Mouse (Mus musculus) lung, postnatal 14 days (tissue): ENCODE data around the gene Rimbp2.

ENCODE experiments used
- DNase-seq: peaks from one replicate; pipeline ENCODE4 v3.0.0; 2021

Gene Rimbp2

GRCm38 (mm10) chr5:128925073-128925472 lies 28.2 kb downstream of the Rimbp2 start:
- DNase-seq = no peak

GRCm38 (mm10) chr5:128920112-128920511 lies 33.2 kb downstream of the Rimbp2 start:
- no peak for DNase-seq

GRCm38 (mm10) chr5:128917116-128917959 lies 35.9 kb downstream of the Rimbp2 start:
- peak; percentile 65 for DNase-seq

GRCm38 (mm10) chr5:128913820-128914219 lies 39.5 kb downstream of the Rimbp2 start:
- no peak for DNase-seq

DNA sequence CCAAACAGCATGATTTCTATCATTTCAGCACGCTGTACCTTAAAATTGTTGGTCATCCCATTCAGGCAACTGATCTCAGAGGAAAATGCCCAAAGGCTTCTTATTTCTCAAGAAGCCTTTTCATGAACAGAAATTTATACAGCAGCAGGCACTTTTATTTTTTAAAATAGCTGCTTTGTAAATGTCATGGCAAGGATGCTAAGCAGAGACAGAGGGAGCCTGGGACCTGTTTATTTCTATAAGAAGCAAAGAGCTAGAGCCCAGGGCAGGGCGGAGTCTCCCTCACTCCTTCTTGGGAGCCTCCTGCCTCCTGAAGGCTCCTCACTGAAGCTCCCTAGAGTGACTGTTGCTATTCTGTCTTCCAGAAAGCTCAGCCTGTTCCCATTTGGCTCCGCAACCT lies 40.9 kb downstream of the Rimbp2 start:
- no peak for DNase-seq

- DNase-seq = no peak
Observed at GRCm38 (mm10) chr5:128911593-128911992, 41.7 kb downstream of the Rimbp2 start.

GRCm38 (mm10) chr5:128904113-128904512 lies 49.2 kb downstream of the Rimbp2 start:
- DNase-seq = no peak

DNA sequence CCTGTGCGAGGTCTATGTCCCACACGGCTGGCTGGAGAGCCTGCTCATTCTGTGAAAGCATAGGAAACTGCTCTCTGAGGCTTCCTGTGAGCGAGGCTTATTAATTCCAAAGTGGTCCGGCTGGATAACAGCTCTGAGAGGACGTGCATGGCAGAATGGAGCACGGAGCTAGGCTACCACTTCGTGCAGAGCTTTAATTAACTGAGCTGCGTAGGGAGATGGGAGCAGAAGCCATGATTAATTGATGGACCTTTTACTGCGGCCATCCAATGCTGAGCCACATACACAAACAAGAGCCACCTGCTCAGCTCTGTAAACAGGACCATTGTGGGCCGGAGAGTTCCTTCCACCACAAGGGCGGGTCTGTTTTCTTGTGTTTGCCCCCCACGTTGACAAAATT lies 50.2 kb downstream of the Rimbp2 start:
- no peak for DNase-seq

DNA sequence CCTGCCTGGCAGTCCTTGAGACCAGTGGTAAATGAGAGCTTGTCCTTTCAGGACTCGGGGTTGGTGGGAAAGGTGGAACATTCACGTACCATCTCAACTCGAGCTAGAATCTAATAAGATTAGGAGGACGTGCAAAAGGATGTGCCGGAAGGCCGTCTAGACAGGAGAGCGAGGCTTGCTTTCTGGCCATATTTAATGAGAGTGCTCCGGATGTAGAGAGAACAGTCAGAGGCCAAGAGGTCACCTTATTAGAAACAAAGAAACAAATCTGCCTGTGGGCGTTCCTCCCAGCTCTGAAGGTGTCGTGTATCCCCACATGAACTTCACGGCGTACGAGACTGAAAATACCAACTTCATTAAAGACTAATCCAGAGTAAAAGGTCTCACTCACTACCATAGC lies 53.3 kb downstream of the Rimbp2 start:
- no peak for DNase-seq

GRCm38 (mm10) chr5:128894921-128895320 lies 58.4 kb downstream of the Rimbp2 start:
- DNase-seq = no peak

GRCm38 (mm10) chr5:128887546-128887945 lies 65.7 kb downstream of the Rimbp2 start:
- DNase-seq = no peak

- DNase-seq = no peak
Observed at GRCm38 (mm10) chr5:128884320-128884719, 69.0 kb downstream of the Rimbp2 start.

DNA sequence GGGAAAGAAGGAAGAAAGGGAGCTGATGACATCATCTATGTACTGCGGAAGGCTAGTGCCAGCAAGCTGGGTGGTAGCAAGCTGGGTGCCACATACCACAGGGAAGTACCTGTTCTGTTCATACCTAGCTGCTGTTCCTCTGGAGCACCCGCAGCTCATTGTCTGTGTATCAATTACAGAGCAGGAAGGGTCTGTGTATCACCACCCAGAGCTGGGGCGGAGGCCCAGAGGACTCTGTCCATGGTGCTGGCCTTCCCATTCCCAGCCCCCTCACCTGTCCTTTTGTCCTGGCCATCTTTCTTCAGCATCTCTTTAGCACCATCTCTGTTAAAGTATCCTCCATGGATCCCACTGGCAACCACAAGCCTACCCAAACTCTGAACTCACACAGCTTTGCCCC lies 74.2 kb downstream of the Rimbp2 start:
- DNase-seq = no peak

GRCm38 (mm10) chr5:128877425-128878035 lies 75.8 kb downstream of the Rimbp2 start:
- DNase-seq = no peak

DNA sequence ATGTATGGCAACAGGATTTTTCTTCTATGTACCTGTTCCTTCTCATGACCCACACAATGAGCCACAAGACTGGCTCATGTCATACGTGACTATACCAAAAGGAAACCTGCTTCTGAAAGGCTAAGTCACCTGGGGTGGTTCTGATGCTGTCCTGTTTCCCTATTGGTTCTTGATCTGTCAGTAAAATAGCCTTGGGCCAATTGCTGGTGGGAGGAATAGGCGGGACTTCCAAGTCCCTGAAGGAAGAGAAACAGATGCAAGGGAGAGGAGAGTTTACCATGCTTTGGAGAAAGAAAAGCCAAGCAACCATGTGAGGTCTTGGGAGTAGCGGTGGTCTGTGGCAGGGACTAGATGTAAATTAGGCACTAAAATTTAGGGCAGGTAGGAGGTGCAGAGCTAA lies 81.6 kb downstream of the Rimbp2 start:
- no peak for DNase-seq

- DNase-seq = no peak
Observed at GRCm38 (mm10) chr5:128866811-128867210, 86.5 kb downstream of the Rimbp2 start.

- no peak for DNase-seq
Observed at GRCm38 (mm10) chr5:128866291-128866690, 87.0 kb downstream of the Rimbp2 start.

GRCm38 (mm10) chr5:128863497-128863896 lies 89.8 kb downstream of the Rimbp2 start:
- no peak for DNase-seq

DNA sequence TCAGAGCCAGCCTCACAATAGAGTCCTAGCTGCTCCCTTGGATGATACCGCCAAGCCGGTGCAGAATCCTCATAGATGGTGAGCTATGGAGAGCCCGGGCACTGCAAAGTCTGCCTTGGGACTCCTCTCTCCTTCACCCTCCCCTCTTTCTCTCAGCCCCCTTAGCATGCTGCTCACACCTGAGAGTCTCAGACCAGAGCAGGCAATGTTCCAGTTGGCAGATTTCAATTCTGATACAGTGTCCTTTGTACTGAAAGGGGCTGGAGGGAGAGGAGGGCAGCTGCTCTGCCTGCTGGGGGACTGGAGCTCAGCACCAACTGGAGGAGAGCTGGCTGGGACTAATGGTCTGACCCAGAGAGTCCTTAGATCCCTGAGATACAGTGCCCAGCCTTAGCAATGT lies 92.4 kb downstream of the Rimbp2 start:
- no peak for DNase-seq

DNA sequence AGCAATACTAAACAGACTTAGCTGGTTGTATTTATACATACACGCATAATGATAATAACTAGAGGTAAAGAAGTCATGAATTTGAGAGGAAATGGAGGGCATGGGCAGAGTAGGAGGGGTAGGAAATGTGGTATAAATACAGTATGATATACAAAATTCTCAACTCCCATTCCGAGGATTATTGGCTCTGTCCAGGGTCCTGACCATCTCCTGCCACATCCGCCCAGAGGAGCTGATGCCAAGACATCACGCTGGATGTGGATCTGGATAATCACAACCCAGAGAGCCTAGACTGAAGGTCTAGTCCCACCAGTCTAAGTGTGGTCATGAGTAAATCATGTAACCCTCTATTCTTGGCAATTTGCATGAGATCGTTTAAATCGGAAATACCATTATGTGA lies 100.5 kb downstream of the Rimbp2 start:
- DNase-seq = no peak

DNA sequence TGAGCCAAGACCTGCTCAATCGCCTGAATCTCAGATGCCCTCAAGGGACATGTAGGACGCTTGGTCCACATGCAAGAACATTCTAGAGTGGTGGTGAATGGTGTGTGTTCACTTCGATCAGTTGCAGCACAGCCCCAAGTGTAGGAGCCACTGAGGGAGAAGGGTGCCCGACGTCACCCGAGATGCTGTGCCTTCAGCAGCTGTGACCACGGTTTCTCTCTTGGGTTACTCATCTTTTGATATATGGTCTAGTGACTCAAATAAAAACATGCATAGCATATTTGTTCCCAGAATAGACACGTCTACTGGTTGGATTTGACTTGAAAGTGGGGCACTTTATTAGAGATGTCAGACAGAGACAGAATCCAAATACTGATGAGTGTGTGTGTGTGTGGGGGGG lies 105.5 kb downstream of the Rimbp2 start:
- DNase-seq = no peak

DNA sequence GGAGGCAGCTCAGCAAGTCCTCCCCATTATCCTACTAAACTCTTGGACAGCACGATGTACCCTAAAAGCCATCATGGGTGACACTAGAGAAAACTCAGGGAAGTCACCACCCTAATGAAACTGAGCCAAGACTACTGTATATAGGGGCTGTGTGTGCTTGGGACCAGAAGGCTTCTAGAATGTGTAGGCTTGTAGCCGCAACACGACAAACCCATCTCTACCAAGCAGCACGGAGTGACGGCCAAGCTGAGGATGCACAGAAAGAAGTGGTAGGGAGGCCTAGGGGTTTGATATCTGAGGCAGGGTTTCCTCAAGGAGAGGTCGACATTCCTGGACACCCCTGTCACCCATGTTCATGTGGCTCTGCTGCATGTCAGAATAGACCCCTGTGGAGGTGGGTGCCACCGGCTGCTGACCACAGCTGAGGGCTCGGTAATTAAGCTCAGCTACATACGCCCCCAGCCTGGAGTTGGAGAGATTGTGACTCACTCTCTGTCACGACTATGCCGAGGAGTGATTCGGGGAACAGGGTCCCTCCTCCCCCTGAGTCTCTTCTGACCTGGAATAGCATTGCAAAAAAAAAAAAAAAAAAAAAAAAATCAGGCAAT lies 106.7 kb downstream of the Rimbp2 start:
- no peak for DNase-seq

DNA sequence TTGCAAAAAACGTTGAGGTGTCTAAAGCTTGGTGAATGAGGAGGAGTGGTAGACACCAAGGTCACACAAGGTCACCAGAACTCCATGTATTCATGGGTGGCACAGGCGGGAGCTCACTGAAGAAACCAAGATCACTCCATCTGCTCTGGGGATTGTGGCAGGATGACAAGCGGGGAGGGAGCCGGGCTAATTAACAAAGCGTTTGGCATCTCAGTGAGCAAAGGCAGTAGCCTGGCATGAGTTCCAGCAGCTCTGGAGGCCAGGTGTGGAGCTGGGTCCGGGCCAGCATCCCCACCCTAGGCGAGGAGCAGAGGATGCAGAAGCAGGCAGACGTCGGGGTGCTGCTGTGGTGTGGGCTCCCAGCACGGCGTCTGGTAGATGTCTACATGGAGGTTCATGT lies 108.3 kb downstream of the Rimbp2 start:
- DNase-seq = no peak

DNA sequence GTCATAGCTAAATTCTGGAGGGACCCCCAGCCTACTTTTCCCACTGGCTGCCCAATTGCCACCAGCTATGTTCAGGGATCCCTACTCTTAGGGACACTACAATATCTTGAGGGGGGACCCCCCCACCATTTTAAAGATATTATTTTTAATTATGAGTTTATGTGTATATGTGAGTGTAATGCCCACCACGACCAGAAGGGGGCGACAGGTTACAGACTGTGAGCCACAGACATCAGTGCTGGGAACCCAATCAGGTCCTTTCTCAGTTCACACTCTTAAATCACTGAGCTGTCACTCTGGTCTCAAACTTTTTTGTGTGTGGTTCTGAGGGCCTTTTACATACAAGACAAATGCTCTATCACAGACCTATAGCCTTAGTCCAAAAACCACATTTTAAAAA lies 109.3 kb downstream of the Rimbp2 start:
- no peak for DNase-seq
